Mouse (Mus musculus): ENCODE data around the gene Atp1a1.

Gene Atp1a1

DNA sequence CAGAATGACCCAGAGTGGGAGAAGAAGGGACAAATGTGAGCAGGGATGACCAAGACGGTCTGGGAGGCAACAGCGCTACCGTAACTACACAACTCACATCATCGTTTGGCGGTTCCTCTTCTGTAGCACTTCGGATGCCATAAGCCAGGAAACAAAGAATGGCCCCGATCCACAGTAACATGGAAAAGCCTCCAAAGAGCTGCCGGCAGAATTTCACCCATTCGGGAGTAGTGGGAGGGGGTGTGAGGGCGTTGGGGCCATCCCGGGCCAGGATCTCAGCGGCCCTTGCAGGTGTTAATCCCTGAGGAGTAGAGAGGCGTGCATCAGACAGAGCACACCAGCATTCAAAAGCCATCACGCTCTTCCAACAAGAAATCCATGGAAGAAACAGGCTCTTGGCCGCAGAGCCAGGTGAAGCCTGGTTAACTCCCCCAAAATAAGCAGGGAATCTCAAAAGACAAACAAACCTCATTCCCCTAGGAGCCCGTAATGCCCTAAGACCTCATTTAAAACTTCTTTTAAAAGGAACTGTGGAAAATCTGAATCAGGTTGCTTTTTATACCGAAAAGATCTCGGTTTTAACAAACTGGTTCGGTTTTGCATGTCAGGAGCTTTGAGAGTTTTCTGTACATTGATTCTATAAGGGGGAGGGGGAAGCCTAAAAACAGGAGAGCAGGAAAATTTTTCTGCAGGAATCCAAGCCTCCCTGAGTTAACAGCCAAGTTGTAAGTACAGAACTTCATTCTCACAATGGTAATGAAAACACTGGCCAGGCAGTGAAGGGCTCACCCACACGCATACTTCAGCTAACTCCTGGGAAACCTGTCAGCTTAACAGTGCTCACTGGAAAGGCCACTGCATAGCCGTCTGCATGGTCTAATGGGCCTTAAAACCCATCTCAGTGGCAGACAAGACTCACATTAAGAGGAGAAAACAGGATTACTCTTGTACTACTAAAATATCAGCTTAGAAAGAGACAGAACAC is 11.9 kb downstream of the Atp1a1 start:
- no peak for DNase-seq

DNA sequence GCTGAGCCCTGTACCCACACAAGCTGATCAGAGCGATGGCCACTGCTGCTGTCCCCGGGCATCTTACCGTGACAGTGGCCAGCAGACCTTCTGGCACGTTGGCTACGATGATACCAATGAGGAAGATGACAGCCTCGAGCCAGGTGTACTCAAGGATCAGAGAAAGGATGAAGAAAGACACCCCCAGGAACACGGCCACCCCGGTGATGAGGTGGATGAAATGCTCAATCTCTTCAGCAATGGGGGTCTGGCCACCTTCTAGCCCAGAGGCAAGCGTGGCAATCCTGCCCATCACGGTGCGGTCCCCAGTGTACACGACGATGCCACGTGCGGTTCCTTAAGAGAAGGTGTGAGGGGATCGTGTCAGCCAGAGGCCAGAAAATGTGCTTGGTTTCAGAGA is 14.1 kb downstream of the Atp1a1 start:
- DNase-seq = no peak

DNA sequence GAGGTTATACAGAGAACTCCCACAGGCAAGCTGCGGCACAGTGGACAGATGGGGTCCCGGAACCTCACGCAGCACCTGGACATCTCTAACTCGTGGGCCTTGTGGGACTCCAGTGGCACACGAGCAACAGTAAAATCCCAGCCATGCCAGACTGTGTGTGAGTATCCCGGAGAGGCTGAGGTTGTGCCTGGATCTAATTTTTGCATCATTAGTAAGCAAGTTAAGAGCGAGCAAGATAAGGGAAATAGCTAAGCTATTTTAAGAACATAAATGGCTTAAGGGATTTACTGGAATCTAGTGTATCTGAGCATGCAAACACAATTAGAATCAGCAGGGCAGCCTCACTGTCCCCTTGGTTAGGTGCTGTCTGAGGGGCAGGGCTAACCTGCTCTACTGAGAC is 16.2 kb downstream of the Atp1a1 start:
- DNase-seq = no peak

DNA sequence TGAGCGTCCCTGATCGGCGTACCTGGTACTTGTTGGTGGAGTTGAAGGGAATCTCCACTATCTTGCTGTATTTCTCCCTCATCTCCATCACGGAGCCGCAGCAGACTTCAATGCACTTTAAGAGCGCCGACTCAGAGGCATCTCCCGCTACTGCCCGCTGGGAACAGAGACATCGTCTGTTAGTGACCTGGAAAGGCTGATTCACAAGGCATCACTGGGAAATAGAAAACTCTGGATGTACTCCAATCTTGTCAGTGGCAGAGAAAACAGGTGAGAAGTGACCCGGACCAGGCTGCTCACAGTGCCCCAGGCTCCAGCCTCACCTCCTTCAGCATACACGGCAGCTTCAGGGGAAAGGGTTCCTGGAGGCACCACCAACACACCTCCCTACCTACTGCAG is 17.7 kb downstream of the Atp1a1 start:
- no peak for DNase-seq

DNA sequence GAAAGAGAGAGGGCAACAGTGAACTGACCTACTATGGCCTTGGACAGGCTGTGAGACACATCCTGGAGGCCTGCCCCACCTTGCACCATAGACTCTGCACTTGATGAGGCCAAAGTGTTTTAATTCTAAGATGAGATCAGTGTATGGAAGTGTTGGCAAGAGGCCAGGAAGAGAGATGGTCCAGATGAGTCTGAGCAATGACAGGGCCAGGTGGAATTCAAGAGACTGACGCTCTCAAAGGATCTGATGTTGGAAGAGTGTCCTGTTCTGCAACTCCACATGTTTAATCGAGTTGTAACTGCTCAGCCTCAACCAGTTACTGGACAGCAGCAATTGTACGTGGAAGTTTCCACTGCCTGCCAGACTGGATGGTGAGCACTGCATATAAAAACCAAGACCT is 26.4 kb downstream of the Atp1a1 start:
- no peak for DNase-seq

DNA sequence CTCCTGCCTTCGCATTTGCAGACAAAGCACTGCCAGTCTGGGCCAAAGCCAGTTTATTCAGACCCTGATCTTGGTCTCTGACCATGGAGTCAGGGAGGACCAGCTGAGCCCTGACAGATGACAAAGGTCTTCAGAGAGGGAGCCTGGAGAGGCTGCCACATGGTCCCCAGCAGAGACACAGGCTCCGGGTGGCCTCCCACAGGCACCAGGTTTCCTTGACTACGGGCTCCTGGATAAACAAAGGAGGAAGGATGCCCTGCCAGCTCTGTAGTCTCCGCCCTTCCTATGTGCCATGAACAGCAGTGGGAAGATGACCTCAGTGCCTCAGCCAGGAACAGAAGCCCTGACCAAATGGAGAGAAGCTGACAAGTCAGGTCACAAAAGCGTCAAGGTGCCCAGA is 27.1 kb downstream of the Atp1a1 start:
- no peak for DNase-seq

DNA sequence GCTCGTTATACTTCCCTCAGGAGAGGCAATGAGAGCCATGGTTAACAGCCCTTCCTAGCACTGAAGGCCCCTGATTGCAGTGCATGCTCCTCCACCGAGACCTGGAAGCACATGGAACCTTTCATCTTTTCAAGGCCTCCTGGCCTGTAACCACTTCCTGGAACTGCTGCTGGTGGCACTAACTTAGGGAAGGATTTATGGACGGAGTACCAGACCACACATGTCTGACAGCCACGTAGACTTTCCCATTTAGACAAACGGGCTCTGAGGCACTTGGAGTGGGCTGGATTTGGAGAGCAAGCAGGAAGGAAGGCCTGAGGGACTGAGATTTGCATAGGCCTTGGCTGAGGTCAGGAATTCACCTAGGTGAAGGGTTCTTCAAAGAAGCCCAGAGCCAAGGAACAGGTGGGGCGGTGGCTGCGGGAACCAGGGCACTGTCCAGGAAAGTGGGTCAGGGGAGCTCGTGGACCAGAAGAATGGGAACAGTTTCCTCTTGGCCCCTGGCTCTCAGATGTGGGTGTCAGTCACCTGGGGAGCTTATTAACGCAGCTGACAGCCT is 28.9 kb downstream of the Atp1a1 start:
- DNase-seq = no peak

DNA sequence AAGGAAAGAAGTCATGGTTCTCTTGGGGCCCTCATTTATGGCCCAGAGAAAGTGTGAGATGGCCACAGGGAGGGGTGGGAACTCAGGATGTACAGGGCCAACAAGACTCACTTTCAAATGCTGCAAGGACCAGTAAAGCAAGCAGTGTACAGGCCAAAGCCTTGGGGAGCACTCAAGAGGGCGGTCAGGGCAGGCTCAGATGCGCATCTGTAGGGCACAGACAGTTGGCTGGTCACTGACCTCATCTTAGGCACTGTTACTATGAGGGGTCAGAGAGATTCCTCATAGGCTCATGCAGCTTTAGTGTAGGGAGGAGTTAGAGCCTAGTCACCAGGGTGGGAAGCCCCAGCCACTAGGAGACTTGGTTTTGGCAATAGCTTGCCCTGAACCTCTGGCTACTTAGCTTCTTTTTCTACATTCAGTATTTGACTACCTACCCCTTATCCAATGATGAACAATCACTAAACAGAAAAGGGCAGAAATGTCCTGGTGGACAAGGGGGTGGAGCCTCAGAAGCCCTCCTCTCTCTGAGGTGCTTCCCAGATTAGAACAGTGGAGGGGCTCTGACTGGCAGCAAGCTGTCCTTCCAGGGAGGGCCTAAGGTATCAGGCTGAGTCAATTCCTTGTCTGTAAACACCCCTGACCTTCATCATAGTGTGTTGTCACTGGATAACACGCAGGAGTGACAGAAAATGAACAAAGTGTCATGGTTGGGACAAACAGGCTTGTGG is 29.9 kb downstream of the Atp1a1 start:
- DNase-seq = no peak

DNA sequence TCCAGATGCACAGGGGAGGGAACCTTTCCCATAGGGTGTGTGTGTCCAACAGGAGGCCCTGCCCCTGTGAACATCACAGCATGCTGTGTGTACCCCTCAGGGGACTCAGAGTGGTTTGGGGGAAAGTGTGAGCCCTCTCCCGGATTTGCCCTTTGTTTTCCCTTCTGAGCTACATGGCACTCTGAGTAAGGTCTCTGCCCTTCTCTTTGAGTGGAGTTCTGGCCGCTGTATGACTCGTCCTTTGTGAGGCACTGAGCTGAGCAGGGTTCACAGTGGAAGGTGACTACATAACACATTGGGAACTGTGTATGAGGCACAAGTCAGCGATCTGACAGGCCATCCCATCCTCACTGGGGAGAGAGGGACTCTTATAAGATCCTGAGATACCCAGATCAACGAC is 31.5 kb downstream of the Atp1a1 start:
- DNase-seq = no peak

DNA sequence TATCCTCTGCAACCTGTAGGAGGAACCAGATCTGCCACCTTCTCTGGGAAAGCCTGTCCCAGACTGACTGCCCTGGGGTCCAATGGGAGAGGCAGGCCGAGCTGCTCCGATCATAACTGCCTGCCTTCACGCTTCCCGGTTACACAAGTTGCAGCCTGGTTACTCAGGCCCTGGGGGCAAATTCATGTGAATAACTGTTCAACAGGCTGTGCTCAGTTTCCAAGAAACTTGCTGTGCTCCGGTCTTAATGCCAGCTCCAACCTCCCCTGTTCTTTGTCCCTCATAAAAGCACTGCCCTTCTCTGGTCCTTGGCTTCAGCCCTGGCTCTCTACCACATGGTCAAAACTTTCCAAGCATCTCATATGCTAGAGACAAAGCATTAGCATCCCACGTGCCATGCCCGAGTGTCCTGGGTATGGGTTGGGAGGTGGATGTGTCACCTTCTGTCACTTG is 32.3 kb downstream of the Atp1a1 start:
- no peak for DNase-seq

DNA sequence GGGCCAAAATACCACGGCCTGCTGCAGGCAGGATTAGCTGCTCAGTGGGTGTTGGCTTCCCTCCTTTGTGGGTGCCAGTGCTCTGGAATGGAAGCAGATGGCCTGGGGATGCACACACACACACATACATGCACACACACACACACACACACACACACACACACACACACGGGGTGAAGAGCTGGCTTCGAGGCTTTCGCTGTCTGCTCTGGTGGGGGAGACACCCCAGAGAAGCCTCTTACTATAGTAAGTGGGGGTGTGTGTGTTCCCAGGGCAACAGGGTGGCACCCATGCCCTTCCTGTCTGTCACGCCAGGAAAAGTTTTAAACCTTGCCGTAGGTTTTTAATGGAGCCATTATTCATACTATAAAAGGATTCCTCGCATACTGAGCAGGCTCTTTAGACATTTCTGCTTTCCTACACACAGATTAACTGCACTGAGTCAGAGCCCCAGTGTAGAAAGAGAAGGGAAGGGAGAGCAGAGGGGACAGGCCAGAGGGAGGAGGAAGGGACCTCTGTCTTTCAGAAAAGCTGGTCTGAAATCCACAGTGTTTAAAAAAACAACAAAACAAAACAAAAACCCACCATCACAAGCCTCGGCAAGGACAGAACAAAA is 32.9 kb downstream of the Atp1a1 start:
- DNase-seq = no peak

DNA sequence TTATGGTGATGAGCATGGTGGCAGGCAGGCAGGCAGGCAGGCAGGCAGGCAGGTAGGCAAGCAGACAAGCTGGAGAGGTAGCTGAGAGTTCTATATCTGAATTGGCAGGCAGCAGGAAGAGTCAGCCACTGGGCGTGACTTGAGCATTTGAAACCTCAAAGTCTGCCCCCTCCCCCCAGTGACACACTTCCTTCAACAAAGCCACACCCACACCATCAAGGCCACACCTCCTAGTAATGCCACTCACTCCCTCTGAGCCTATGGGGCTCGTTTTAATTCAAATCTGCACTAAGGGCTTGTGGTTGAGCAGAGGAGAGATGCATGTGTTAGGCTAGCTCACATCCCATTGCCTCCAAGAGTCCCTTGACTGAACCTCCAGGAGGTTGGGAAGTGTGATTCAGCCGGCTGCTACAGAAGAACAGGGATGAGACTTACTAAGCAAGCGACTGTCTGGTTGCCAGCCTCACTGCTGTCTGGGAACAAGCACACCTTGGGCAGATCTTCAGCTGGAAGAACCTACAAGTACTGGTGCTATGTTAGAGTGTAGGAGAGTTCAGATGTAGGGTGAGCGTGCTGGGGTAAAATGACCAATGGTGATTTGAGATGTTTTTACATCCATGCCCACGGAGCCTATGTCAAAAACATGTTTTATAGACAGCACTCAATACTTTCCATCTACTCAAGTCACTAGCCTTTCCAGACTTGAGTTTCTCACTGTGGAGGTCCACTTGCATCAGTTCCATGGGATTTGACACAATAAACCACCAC is 33.6 kb downstream of the Atp1a1 start:
- DNase-seq = no peak

DNA sequence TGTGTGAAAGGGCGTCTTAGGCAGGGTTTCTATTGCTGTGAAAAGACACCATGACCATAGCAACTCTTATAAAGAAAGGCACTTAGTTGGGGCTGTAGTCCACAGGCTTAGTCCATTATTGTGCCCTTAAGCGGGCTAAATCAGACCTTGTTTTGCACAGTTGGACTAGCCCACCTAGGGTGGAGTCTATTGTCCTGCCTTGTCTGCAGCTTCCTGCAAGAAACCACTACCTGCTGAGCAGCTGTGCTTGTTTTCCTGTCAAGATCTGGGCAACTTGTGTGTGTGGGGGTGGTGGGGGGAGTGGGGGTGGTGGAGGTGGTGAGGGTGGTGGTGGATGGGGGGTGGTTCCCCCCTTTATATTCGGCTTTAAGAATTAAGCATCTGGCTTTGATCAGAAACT is 34.2 kb downstream of the Atp1a1 start:
- DNase-seq = no peak

DNA sequence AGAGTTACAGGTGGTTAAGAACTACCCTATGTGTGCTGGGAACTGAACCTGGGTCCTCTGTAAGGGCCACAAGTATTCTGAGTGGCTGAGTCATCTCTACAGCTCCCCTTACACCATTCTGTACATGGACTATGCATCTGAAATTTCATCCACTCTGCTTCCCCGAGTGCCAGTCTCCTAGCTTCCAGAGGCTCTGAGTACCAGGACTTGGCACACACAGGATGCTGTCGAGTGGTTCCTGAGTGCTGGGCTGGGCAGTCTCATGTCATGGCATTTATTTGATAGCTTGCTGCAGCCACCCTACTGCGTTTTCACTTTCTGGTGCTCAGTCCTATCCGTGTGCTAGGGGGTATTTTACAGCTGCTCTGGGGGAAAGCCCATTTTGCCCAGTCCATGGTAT is 35.9 kb downstream of the Atp1a1 start:
- no peak for DNase-seq

DNA sequence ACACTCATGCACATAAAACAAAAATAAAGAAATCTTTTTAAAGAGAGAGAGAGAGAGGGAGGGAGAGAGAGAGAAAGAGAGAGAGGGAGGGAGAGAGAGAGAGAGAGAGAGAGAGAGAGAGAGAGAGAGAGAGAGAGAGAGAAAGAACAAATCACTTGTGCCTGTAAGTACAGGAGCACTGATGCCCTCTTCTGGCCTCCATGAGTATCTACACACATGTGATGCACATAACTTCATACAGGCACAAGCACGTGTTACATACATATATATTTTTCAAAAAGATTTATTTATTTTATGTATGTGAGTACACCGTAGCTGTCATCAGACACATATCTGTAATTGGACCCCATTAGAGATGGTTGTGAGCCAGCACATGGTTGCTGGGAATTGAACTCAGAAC is 40.5 kb downstream of the Atp1a1 start:
- DNase-seq = no peak

DNA sequence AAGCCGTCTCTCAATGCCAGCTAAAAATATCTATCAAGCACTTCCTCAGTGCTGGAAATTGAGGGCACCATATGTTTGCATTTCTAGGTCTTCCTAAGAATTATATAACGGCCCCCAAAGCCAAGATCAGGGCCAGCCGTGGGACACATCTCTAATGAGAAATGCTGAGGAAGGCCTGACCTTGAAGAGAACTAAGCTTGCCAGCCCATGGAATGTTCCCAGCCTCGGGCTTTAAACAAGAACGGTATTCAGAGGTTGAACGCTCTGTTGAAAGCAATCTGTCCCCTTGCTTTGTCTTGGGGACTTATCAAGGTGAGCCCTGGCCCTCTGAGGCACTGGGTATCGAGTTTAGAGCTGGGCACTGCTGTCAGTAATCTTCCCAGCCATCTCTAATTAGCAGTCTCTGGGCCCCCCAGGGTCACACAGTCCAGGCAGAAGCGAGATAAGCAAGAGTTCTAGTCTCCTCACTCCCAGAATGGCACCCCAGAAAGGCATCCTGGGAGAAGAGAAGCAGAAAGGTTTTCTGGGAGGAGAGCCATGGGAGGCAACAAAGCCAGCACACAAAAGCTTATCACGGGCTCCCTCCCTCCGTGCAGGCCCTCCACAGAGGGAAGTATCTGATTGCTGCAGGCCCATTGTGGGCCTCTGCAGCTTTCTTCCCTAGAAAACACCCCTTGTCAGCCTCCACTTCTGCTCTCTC is 41.8 kb downstream of the Atp1a1 start:
- no peak for DNase-seq

DNA sequence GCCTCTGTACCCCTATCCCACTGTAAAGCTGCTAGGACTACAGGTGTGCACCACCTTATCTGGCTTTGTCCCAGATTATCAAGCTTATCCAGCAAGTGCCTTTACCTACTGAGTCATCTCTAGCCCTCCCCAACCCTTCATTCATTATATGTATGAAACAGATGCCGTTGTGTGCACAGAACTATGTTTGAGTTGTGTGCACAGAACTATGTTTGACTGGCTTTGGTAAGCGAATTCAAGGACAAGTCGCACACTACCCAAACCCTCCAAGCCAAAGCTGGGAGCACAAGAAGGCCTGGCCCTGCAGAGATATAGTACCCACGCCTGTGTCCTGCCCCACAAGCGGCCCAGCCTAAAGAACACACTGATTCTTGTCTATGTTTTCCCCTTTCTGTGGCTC is 42.5 kb downstream of the Atp1a1 start:
- DNase-seq = no peak

DNA sequence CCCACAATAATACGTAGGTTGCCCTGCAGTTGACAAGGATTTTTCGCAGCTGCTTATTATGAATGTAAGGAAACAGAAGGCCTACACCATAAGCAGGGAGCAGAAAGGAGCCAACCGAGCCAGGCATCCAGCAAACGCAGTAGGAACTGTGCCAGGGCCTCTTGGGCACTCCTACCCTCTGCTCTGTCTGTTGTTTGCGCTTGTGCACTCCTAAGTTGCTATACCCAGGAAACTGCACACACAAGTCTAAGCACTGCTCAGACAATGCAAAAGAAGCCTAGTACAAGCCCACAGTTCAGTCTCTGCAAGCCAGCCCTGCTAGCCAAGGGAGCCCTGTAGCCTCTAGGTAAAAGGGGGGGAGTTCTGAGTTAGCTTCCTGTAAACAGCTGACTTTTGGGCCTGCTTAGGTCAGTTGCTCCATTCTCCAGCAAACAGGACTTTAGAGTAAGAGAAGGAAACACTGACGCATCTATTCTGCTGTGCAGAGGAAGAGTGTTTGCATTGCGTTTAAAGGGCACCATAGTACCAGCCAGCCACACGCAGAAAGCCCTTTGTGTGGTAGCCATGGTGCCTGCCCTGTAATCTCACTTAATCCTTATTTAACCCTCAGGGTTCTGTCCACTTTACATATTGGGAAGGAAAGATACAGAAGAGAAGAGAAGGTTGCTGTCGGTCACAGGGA is 43.5 kb downstream of the Atp1a1 start:
- no peak for DNase-seq

DNA sequence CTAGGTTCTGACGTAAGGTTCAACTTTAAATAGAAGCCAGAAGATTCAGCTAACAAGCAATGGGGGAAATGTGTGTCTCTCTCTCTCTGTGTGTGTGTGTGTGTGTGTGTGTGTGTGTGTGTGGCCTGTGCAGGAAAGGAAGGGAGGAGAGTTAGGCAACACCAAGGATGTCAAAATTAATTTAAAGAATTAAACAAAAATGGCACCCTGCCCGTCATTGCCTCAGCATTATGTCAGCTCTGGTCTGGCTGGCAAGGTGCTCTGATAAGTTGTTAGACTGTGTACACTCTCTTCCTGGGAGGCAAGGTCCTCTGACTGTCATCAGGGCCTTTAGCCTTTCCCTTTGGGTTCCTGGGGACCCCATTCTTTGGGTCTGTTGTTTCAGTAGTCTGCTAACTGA is 47.8 kb downstream of the Atp1a1 start:
- no peak for DNase-seq

DNA sequence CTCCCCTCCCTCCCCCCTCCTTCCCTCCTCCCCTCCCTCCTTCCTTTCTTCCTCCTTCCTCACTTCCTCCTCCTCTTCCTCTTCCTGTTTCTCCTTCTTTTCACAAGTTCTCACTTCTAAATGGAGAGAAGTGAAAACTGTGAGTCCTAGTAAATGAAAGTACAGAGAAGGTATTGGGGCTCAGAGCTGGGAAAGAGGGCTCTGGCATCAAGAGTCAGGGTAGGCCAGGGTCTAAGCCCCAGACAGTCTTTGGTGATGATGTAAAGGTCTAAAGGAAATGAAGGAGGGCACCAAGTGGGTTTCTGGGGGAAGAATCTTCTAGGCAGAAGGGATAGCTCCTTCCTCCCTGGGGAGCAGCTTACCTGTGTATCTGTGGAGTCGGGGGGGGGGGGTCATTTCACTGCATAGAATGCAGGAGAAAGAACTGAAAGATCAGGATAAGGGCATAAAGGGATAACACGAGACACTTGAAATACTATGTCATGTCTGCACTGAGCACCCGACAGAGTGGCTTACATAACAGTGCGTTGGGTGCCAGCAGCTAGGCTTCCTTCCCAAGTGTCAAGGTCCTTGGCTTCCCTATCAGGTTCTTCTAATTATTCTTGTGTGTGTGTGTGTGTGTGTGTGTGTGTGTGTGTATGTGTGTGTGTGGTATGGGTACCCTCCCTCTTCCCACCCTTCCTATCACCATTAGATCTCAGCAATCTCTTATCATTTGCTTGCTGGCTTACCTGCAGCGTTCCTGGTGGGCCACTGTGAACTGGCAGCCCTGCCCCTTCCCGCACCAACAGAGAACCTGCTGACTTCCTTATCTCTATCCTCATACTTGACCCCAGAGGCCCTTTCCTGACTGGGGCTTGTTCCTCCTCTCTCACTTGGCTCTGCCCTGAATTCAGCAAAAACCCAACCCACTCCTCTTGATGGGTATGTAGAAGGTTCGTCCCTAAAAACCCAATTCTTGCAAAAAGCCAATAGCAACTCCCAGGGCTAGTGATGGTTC is 51.6 kb downstream of the Atp1a1 start:
- no peak for DNase-seq
